Mouse (Mus musculus): ENCODE measurements around the gene Bicra. TPM values are rescaled to one million over a fixed set of nuclear protein-coding genes. Genes with fewer than 3 reads are reported as not detected.

Gene Bicra
- total and polyA plus RNA-seq, 2 experiments from 2014 or later, result 2.4 to 7.2 TPM

DNA sequence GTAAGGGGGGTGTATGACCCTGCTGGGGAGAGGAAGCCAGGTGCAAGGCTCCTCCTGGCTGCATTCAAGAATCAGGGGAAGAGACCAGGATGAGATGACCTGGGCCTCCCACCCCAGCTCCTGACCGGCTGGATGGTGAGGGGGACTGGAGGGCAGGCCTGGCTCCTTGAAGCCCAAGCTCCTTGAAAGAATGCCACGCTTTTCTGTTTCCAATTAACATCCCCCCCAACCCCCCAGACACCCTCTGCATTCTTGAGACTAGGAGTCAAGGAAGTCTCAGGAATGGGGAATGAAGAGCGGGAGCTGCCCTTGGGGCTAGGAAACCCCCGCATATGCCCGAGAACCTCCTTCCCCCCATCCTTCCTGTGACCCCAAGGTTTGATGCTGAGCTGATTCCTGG is 3.2 kb downstream of the Bicra start:
- no peak for TF ChIP-seq EP300 (IDR thresholded peaks at IDR 0.05; ENCODE audit: low read depth)
- no peak for TF ChIP-seq CTCF (IDR thresholded peaks at IDR 0.05; ENCODE audit: low read depth)
- Histone ChIP-seq H3K4me1 (ENCODE audit: control insufficient read depth, insufficient read depth) (peaks cover 37% of the 10 kb centered on the region), H3K4me2 (ENCODE audit: low read depth, low read length) (no peak overlapping the region), H3K27me3 (ENCODE audit: control insufficient read depth, insufficient read depth, low read length) (no peaks in the 10 kb centered on the region), H3K36me3 (replicated peaks; ENCODE audit: control insufficient read depth, insufficient read depth, low read length) (no peaks in the 10 kb centered on the region), H3K27ac (ENCODE audit: low read depth) (peak overlapping the region; percentile 71), H3K4me3 (ENCODE audit: low read depth, low read length) (no peak overlapping the region), H3K9me3 (replicated peaks; ENCODE audit: control insufficient read depth, low read length) (no peaks in the 10 kb centered on the region), H3K9ac (replicated peaks; ENCODE audit: low read depth, low read length) (no peak overlapping the region)
- ATAC-seq (ENCODE audit: insufficient read depth, low read depth) (no peak), DNase-seq (ENCODE audit: low spot score) (no peak)
- 42% methylated on average over 5 of the region's 5 CpGs for WGBS

DNA sequence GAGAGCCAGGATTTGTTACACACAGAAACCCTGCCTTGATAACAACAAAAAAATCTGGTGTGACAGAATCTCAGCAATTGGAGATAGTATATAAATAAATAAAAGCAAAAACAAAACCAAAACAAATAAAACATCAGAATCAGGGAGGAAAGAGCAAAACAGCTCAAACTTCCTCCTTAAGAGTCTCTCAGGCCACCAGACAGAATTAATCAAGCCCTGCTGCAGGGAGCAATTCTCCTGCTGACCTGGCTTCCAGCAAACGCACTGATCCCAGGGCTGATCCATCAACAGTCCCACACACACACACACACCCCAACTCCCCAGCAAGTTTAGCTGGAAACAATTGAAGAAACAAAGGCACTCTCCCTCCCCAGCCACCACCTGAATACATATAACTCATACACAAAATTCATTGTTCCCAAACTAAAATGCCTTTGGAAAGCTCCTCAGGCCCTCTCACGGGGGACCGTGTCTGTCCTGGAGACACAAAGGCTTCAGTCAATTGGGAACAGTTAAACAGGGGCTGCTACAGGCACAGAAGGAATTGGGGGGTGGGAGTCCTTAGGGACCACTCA is 3.8 kb downstream of the Bicra start:
- no peaks in the 10 kb centered on the region for H3K9me3 ChIP-seq (replicated peaks; ENCODE audit: control insufficient read depth, low read length)
- H3K27ac ChIP-seq (ENCODE audit: low read depth), result peak overlapping the region; percentile 71
- no peaks in the 10 kb centered on the region for H3K27me3 ChIP-seq (ENCODE audit: control insufficient read depth, insufficient read depth, low read length)
- DNase-seq (ENCODE audit: low spot score) (no peak), ATAC-seq (ENCODE audit: insufficient read depth, low read depth) (no peak)
- no peaks in the 10 kb centered on the region for H3K36me3 ChIP-seq (replicated peaks; ENCODE audit: control insufficient read depth, insufficient read depth, low read length)
- H3K9ac ChIP-seq (replicated peaks; ENCODE audit: low read depth, low read length), result no peak overlapping the region
- TF ChIP-seq CTCF (IDR thresholded peaks at IDR 0.05; ENCODE audit: low read depth) (no peak), EP300 (IDR thresholded peaks at IDR 0.05; ENCODE audit: low read depth) (no peak)
- H3K4me3 ChIP-seq (ENCODE audit: low read depth, low read length), result peak overlapping the region; percentile 5; the same call in 1 of the 2 replicates
- peak overlapping the region; percentile 45 for H3K4me2 ChIP-seq (ENCODE audit: low read depth, low read length)
- H3K4me1 ChIP-seq (ENCODE audit: control insufficient read depth, insufficient read depth), result peaks cover 31% of the 10 kb centered on the region
- WGBS, result 44% methylated on average over 3 of the region's 3 CpGs

DNA sequence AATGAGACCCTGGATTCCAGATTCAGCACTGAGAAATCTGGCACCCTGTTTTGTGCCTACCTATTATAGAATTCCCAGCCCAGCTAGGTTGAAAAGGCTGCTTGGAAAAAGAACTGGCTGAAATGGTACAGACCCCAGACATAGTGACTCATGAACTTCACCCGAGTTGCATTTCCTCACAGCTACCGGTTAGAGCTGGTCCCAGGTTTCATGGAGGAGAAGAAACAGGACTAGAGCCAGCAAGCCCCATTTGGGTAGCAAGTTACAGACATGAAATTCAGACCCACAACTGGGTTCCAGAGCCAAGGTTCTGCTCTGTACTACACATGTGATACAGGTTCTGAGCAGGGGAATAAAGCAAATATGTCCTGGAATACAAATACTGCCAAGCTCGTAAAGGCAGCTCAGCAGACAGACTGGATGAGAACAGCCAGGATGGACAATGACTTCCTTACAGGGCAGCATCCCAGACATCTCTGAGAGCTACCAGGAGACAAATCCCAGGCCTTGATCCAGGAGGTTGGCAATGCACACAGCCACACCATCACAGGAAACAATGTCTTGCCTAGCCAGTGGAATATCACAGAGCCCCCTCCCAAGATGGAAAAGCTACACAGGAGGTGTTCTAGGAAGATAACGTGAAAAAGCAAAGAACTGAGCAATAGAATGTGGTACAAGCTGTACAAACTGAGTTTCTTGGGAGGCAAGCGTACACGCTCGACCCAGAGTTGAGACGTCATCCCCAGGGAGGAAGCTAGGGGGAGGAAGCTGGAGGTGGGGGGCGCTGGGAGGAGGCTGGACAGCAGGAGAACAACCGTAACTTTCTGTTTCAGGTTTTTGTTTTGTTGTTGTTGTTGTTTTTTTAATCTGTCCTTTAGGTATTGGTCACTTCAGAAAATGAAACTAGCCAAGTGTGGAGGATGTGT is 4.6 kb downstream of the Bicra start:
- Histone ChIP-seq H3K4me1 (ENCODE audit: control insufficient read depth, insufficient read depth) (peaks cover 31% of the 10 kb centered on the region), H3K4me2 (ENCODE audit: low read depth, low read length) (peak overlapping the region; percentile 45), H3K36me3 (replicated peaks; ENCODE audit: control insufficient read depth, insufficient read depth, low read length) (no peaks in the 10 kb centered on the region), H3K9ac (replicated peaks; ENCODE audit: low read depth, low read length) (no peak overlapping the region; the same call in 1 of the 2 replicates), H3K27me3 (ENCODE audit: control insufficient read depth, insufficient read depth, low read length) (no peaks in the 10 kb centered on the region), H3K27ac (ENCODE audit: low read depth) (peak overlapping the region; percentile 71), H3K9me3 (replicated peaks; ENCODE audit: control insufficient read depth, low read length) (no peaks in the 10 kb centered on the region), H3K4me3 (ENCODE audit: low read depth, low read length) (peak overlapping the region; percentile 5; the same call in 1 of the 2 replicates)
- no peak for TF ChIP-seq CTCF (IDR thresholded peaks at IDR 0.05; ENCODE audit: low read depth)
- no peak for TF ChIP-seq EP300 (IDR thresholded peaks at IDR 0.05; ENCODE audit: low read depth)
- 49% methylated on average over 10 of the region's 10 CpGs for WGBS
- DNase-seq (ENCODE audit: low spot score) (peak; percentile 52), ATAC-seq (ENCODE audit: insufficient read depth, low read depth) (no peak)

DNA sequence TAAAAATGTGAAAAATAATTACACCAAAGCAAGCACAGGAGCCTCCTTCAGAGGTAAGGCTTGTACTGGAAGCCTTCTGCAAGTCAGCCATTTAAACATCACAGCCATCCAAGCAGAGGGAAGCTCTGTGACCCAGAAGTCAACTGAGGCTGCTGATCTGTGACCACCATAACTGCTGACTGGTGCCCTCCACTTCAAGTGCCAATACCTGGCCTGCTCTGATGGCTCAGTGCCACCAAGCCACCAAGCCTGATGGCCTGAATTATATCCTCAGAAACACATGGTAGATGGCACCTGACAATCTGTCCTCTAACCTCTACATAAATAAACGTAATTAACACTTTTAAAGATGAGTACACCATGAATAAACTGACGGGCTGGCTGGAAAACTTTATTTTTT is 6.5 kb downstream of the Bicra start:
- TF ChIP-seq EP300 (IDR thresholded peaks at IDR 0.05; ENCODE audit: low read depth) (no peak), CTCF (IDR thresholded peaks at IDR 0.05; ENCODE audit: low read depth) (no peak)
- H3K27ac ChIP-seq (ENCODE audit: low read depth), result no peak overlapping the region
- no peaks in the 10 kb centered on the region for H3K27me3 ChIP-seq (ENCODE audit: control insufficient read depth, insufficient read depth, low read length)
- no peaks in the 10 kb centered on the region for H3K9me3 ChIP-seq (replicated peaks; ENCODE audit: control insufficient read depth, low read length)
- H3K9ac ChIP-seq (replicated peaks; ENCODE audit: low read depth, low read length), result no peak overlapping the region
- no peaks in the 10 kb centered on the region for H3K36me3 ChIP-seq (replicated peaks; ENCODE audit: control insufficient read depth, insufficient read depth, low read length)
- H3K4me3 ChIP-seq (ENCODE audit: low read depth, low read length), result no peak overlapping the region
- 77% methylated on average over 2 of the region's 2 CpGs for WGBS
- no peak overlapping the region for H3K4me2 ChIP-seq (ENCODE audit: low read depth, low read length)
- peaks cover 34% of the 10 kb centered on the region for H3K4me1 ChIP-seq (ENCODE audit: control insufficient read depth, insufficient read depth)
- ATAC-seq (ENCODE audit: insufficient read depth, low read depth), result no peak
- DNase-seq (ENCODE audit: low spot score), result no peak

DNA sequence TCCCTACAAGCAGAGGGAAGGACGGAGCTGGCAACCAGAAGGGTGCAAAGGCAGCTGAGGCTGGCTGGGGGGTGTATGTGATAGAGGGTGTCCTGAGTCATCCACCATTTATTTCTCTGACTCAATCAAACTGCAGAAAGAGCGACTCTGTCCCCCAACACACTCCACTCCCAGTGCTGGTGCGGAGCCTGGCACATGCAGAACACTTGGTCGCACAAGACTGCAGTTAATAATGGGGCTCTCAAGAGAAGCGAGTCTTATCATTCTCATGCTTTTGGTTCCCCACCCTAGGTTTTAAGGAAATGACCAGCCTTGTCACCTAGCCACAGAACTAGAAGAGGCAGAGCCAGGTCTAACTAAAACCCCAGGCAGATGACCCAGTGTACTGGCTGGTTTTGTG is 8.4 kb downstream of the Bicra start:
- Histone ChIP-seq H3K9ac (replicated peaks; ENCODE audit: low read depth, low read length) (no peak overlapping the region), H3K4me3 (ENCODE audit: low read depth, low read length) (no peak overlapping the region), H3K4me1 (ENCODE audit: control insufficient read depth, insufficient read depth) (peaks cover 30% of the 10 kb centered on the region), H3K27ac (ENCODE audit: low read depth) (no peak overlapping the region), H3K27me3 (ENCODE audit: control insufficient read depth, insufficient read depth, low read length) (no peaks in the 10 kb centered on the region), H3K4me2 (ENCODE audit: low read depth, low read length) (no peak overlapping the region), H3K36me3 (replicated peaks; ENCODE audit: control insufficient read depth, insufficient read depth, low read length) (no peaks in the 10 kb centered on the region), H3K9me3 (replicated peaks; ENCODE audit: control insufficient read depth, low read length) (no peaks in the 10 kb centered on the region)
- WGBS, result 86% methylated on average over 5 of the region's 5 CpGs
- ATAC-seq (ENCODE audit: insufficient read depth, low read depth), result no peak
- no peak for TF ChIP-seq EP300 (IDR thresholded peaks at IDR 0.05; ENCODE audit: low read depth)
- no peak for TF ChIP-seq CTCF (IDR thresholded peaks at IDR 0.05; ENCODE audit: low read depth)
- DNase-seq (ENCODE audit: low spot score), result no peak

Data from heart, postnatal 0 days (tissue).